Mouse (Mus musculus): Measurements from ENCODE around the gene Ltb. TPM values are rescaled to one million over a fixed set of nuclear protein-coding genes. Genes with fewer than 3 reads are reported as not detected.

Ltb gene
- 118 TPM in 2 replicates for total RNA-seq (2023)

GRCm38 (mm10) chr17:35193881-35194843 lies at the start of gene Ltb:
Gene Ltb, plus strand, starts transcription at chr17:35194439.

GRCm38 (mm10) chr17:35164568-35165450 lies 29.4 kb upstream of the Ltb start, which contains the start of gene Prrc2a:
Gene Prrc2a, minus strand, starts transcription at chr17:35164897.

GRCm38 (mm10) chr17:35175968-35176367 lies 18.3 kb upstream of the Ltb start, which contains the start of gene Aif1:
Gene Aif1, minus strand, starts transcription at chr17:35176068.

GRCm38 (mm10) chr17:35187959-35188610 lies 6.2 kb upstream of the Ltb start, which contains the start of gene Lst1:
Gene Lst1, minus strand, starts transcription at chr17:35188439.

GRCm38 (mm10) chr17:35201787-35202186 lies 7.5 kb downstream of the Ltb start, which contains the start of gene Tnf:
Gene Tnf, minus strand, starts transcription at chr17:35202007.

GRCm38 (mm10) chr17:35204494-35205379 lies 10.5 kb downstream of the Ltb start, which contains the start of gene Lta:
Gene Lta, minus strand, starts transcription at chr17:35205351.

GRCm38 (mm10) chr17:35220156-35220952 lies 26.1 kb downstream of the Ltb start, which contains the start of gene Gm16181:
Gene Gm16181, plus strand, starts transcription at chr17:35220834.

GRCm38 (mm10) chr17:35233114-35233980 lies 39.1 kb downstream of the Ltb start, which contains the start of gene Atp6v1g2:
Gene Atp6v1g2, plus strand, starts transcription at chr17:35233660.

GRCm38 (mm10) chr17:35235614-35236389 lies 41.6 kb downstream of the Ltb start, which contains the start of gene Nfkbil1:
Gene Nfkbil1, minus strand, starts transcription at chr17:35235792.

GRCm38 (mm10) chr17:35241305-35242014 lies 47.2 kb downstream of the Ltb start, which contains the start of gene Ddx39b:
Gene Ddx39b, plus strand, starts transcription at chr17:35241746.

Other genes starting within 250 kb of the Ltb start
- 25.6 and 50.7 TPM in 2 replicates for gene Hspa1b, start 235.2 kb upstream of the Ltb start, total RNA-seq (2023)
- gene Gm20481, start 224.5 kb upstream of the Ltb start, total RNA-seq (2023), result not detected in 2 replicates
- 36.0 and 76.5 TPM in 2 replicates for gene Hspa1a, start 222.3 kb upstream of the Ltb start, total RNA-seq (2023)
- gene Hspa1l, start 221.7 kb upstream of the Ltb start, total RNA-seq (2023), result 0.16 TPM in 1 of 2 replicates, not detected in the other
- gene Lsm2, start 212.6 kb upstream of the Ltb start, total RNA-seq (2023), result 15.3 and 22.7 TPM in 2 replicates
- 51.6 and 57.8 TPM in 2 replicates for gene Vars, start 193.5 kb upstream of the Ltb start, total RNA-seq (2023)
- 0.09 TPM in 1 of 2 replicates, not detected in the other for gene Vwa7, start 177.9 kb upstream of the Ltb start, total RNA-seq (2023)
- 0.86 and 1.9 TPM in 2 replicates for gene Sapcd1, start 166.4 kb upstream of the Ltb start, total RNA-seq (2023)
- gene Msh5, start 147.7 kb upstream of the Ltb start, total RNA-seq (2023), result 3.5 and 11.1 TPM in 2 replicates
- 248 and 288 TPM in 2 replicates for gene Clic1, start 144.5 kb upstream of the Ltb start, total RNA-seq (2023)
- 1.4 and 2.6 TPM in 2 replicates for gene Ddah2, start 135.4 kb upstream of the Ltb start, total RNA-seq (2023)
- not detected in 2 replicates for gene Ly6g6c, start 129.1 kb upstream of the Ltb start, total RNA-seq (2023)
- 0.47 TPM in 1 of 2 replicates, not detected in the other for gene Mpig6b, start 128.3 kb upstream of the Ltb start, total RNA-seq (2023)
- not detected in 2 replicates for gene Ly6g6e, start 117.5 kb upstream of the Ltb start, total RNA-seq (2023)
- not detected in 2 replicates for gene Ly6g6d, start 116.4 kb upstream of the Ltb start, total RNA-seq (2023)
- 1.1 TPM in 1 of 2 replicates, not detected in the other for gene Ly6g6f, start 108.8 kb upstream of the Ltb start, total RNA-seq (2023)
- 44.4 and 57.6 TPM in 2 replicates for gene Abhd16a, start 105.2 kb upstream of the Ltb start, total RNA-seq (2023)
- not detected in 2 replicates for gene Ly6g5c, start 86.2 kb upstream of the Ltb start, total RNA-seq (2023)
- 13.3 and 14.5 TPM in 2 replicates for gene Ly6g5b, start 79.0 kb upstream of the Ltb start, total RNA-seq (2023)
- 36.0 and 50.1 TPM in 2 replicates for gene Gpank1, start 73.0 kb upstream of the Ltb start, total RNA-seq (2023)
- gene Csnk2b, start 72.4 kb upstream of the Ltb start, total RNA-seq (2023), result 135 and 169 TPM in 2 replicates
- gene D17H6S53E, start 68.1 kb upstream of the Ltb start, total RNA-seq (2023), result 21.0 and 24.5 TPM in 2 replicates
- gene Apom, start 62.4 kb upstream of the Ltb start, total RNA-seq (2023), result not detected in 2 replicates
- 295 and 362 TPM in 2 replicates for gene Bag6, start 59.3 kb upstream of the Ltb start, total RNA-seq (2023)
- gene Prrc2a, start 29.5 kb upstream of the Ltb start, total RNA-seq (2023), result 170 and 191 TPM in 2 replicates
- 10.8 and 14.1 TPM in 2 replicates for gene Aif1, start 18.4 kb upstream of the Ltb start, total RNA-seq (2023)
- 410 and 626 TPM in 2 replicates for gene Lst1, start 6.0 kb upstream of the Ltb start, total RNA-seq (2023)
- gene Tnf, start 7.6 kb downstream of the Ltb start, total RNA-seq (2023), result 115 TPM in 2 replicates
- gene Lta, start 10.9 kb downstream of the Ltb start, total RNA-seq (2023), result not detected in 2 replicates
- gene Gm16181, start 26.4 kb downstream of the Ltb start, total RNA-seq (2023), result 0.79 TPM in 1 of 2 replicates, not detected in the other
- 1.8 and 3.2 TPM in 2 replicates for gene Atp6v1g2, start 39.2 kb downstream of the Ltb start, total RNA-seq (2023)
- gene Nfkbil1, start 41.4 kb downstream of the Ltb start, total RNA-seq (2023), result 18.5 and 19.9 TPM in 2 replicates
- 185 and 239 TPM in 2 replicates for gene Ddx39b, start 47.3 kb downstream of the Ltb start, total RNA-seq (2023)
- 1,574 and 1,649 TPM in 2 replicates for gene H2-D1, start 68.3 kb downstream of the Ltb start, total RNA-seq (2023)
- 5.9 and 6.8 TPM in 2 replicates for gene H2-Q1, start 126.0 kb downstream of the Ltb start, total RNA-seq (2023)
- gene H2-Q2, start 147.8 kb downstream of the Ltb start, total RNA-seq (2023), result 7.6 and 11.1 TPM in 2 replicates
- 116 and 118 TPM in 2 replicates for gene H2-Q4, start 185.2 kb downstream of the Ltb start, total RNA-seq (2023)
- gene H2-Q6, start 230.4 kb downstream of the Ltb start, total RNA-seq (2023), result 16.1 and 22.8 TPM in 2 replicates
- 16.3 and 24.6 TPM in 2 replicates for gene H2-Q7, start 244.7 kb downstream of the Ltb start, total RNA-seq (2023)